Mouse (Mus musculus) neural tube, embryonic 12.5 days (tissue): ENCODE measurements around the gene Pglyrp4. TPM values are rescaled to one million over a fixed set of nuclear protein-coding genes. Genes with fewer than 3 reads are reported as not detected.
"Not testable (repeated sequence)": the region's sequence is repeated elsewhere in the genome, so short reads cannot be mapped to it uniquely, and the experiment has no call there.

Experiments used
- ATAC-seq: fragments of 200-750 bp; cut with Nextera tagmentation; 2 replicates; pipeline ENCODE4 v1.8.0; 2017; ENCODE audit warnings: low read depth, mild to moderate bottlenecking, moderate TSS enrichment, moderate library complexity; ENCODE audit not compliant: low FRiP score
- H3K27ac ChIP-seq: fragments of 300-500 bp; sonication (generic); 2 replicates; pipeline ENCODE4 v1.5.1; 2016
- H3K27me3 ChIP-seq: fragments of 300-500 bp; sonication (generic); replicated peaks from 2 replicates; pipeline ENCODE4 v1.6.1; 2016; ENCODE audit warnings: mild to moderate bottlenecking
- H3K36me3 ChIP-seq: fragments of 300-500 bp; sonication (generic); 2 replicates; pipeline ENCODE4 v1.6.1; 2016; ENCODE audit warnings: mild to moderate bottlenecking
- H3K4me1 ChIP-seq: fragments of 300-500 bp; sonication (generic); 2 replicates; pipeline ENCODE4 v1.6.1; 2016
- H3K4me2 ChIP-seq: fragments of 300-500 bp; sonication (generic); replicated peaks from 2 replicates; pipeline ENCODE4 v1.6.1; 2016; ENCODE audit warnings: mild to moderate bottlenecking
- H3K4me3 ChIP-seq: fragments of 300-500 bp; sonication (generic); 2 replicates; pipeline ENCODE4 v1.5.1; 2016
- H3K9ac ChIP-seq: fragments of 300-500 bp; sonication (generic); 2 replicates; pipeline ENCODE4 v1.6.1; 2016; ENCODE audit warnings: mild to moderate bottlenecking
- H3K9me3 ChIP-seq: fragments of 300-500 bp; sonication (generic); 2 replicates; pipeline ENCODE4 v1.6.1; 2016; ENCODE audit warnings: mild to moderate bottlenecking
- WGBS: fragments of 180-500 bp; shearing (Covaris S2); methylation state at CpG from one replicate; pipeline ENCODE4 v1.1.7; 2016; 5-methylcytosine and 5-hydroxymethylcytosine counted together
- polyA plus RNA-seq: library from polyadenylated mRNA; unstranded; fragments of >200 nt; fragmentation: Nextera tagmentation; extraction: Ambion mirVana; gene quantifications from 2 replicates; pipeline ENCODE4 v1.2.1, GENCODE M21; 2016

The Pglyrp4 gene
- not detected in 2 replicates for polyA plus RNA-seq

DNA sequence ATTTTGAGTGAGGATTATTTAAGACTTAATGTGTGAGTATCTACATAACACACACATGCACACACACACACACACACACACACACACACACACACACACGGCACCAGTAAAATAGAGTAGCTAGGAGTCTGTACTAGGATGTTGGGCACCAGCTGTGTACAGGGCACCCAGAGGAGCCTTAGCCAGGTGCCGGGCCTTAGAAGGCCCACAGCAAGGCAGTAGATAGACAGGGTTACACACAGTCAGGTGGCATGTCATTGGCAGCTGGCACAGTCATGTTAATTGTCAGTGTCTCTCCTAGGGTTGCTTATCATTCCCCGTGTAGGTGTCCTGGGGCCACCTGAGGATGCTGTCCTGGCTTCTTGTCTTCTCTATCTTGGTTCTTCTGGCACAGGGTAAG, at the start of gene Pglyrp4:
Gene Pglyrp4 (plus strand): TSS at position 301 of the 400 bp plus-strand sequence.
- Histone ChIP-seq H3K4me3 (no peak within 1 kb of the TSS), H3K27ac (no peak within 1 kb of the TSS), H3K9me3 (no peaks in the 10 kb centered on the region), H3K36me3 (no peaks in the 10 kb centered on the region), H3K4me1 (no peaks in the 10 kb centered on the region), H3K9ac (no peak within 1 kb of the TSS), H3K27me3 (no peaks in the 10 kb centered on the region), H3K4me2 (no peak within 1 kb of the TSS)
- 84% methylated on average over 3 of the region's 3 CpGs for WGBS
- ATAC-seq, result no peak

DNA sequence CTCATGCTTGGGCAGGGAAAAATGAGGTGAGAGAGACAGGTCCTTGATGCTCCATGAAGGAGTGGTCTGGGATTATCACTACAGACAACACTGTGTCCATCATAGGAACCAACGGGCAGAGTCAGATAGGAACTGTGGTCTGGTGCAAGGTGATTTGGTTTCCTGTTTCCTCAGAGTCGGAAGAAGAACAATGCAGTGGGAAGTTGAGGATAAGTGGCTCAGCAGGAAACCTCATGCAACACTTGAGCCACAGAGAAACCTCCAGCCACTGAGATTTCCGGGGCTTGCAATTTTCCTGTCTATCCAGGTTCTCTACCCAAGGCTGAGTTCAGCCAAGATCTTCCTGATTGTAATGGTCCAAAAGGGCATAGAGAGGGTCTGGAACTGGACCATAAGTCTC, 48.0 kb upstream of the Pglyrp4 start:
- no peak for ATAC-seq
- WGBS, result 67% methylated on average over 3 of the region's 3 CpGs

GRCm38 (mm10) chr3:90683929-90684328, 42.8 kb upstream of the Pglyrp4 start:
- 90% methylated on average over 3 of the region's 3 CpGs for WGBS
- H3K4me1 ChIP-seq, result no peaks in the 10 kb centered on the region
- H3K9me3 ChIP-seq, result no peaks in the 10 kb centered on the region
- no peaks in the 10 kb centered on the region for H3K27me3 ChIP-seq
- no peak overlapping the region for H3K27ac ChIP-seq
- no peaks in the 10 kb centered on the region for H3K36me3 ChIP-seq
- H3K4me3 ChIP-seq, result no peak overlapping the region
- no peak overlapping the region for H3K9ac ChIP-seq
- no peak overlapping the region for H3K4me2 ChIP-seq
- no peak for ATAC-seq

More for the DNA sequence above, 48.0 kb upstream of the Pglyrp4 start:
- Histone ChIP-seq H3K9ac (no peak overlapping the region), H3K4me3 (no peak overlapping the region), H3K27me3 (no peaks in the 10 kb centered on the region), H3K4me1 (no peaks in the 10 kb centered on the region), H3K36me3 (no peaks in the 10 kb centered on the region), H3K27ac (no peak overlapping the region), H3K9me3 (no peaks in the 10 kb centered on the region), H3K4me2 (no peak overlapping the region)

GRCm38 (mm10) chr3:90686835-90687234, 39.9 kb upstream of the Pglyrp4 start:
- no peak overlapping the region for H3K4me3 ChIP-seq
- no peak overlapping the region for H3K4me2 ChIP-seq
- WGBS, result 86% methylated on average over 2 of the region's 2 CpGs
- H3K9ac ChIP-seq, result no peak overlapping the region
- H3K27me3 ChIP-seq, result no peaks in the 10 kb centered on the region
- no peaks in the 10 kb centered on the region for H3K4me1 ChIP-seq
- ATAC-seq, result no peak
- H3K9me3 ChIP-seq, result no peaks in the 10 kb centered on the region
- no peak overlapping the region for H3K27ac ChIP-seq
- no peaks in the 10 kb centered on the region for H3K36me3 ChIP-seq

DNA sequence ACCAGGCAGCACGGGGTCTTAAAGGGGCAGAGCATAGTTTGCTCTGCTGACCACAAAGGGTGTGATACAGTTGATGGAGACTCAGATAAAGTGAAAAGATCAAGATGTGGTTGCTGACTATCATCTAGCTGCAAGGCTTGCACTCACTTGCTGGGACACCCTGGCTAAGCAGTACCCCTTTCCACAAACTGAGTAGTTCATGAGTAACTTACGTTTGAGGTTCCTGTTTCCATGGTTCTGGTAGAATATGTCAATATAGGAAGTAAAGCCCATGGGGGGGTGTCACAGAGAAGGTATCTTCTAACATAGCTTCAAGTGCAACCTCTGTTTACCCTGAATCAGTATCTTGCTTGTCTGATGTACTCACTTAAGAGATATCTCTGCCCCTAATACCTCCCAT, 33.2 kb upstream of the Pglyrp4 start:
- H3K27ac ChIP-seq, result no peak overlapping the region
- WGBS, result 78% methylated on average over 2 of the region's 2 CpGs
- no peak for ATAC-seq

DNA sequence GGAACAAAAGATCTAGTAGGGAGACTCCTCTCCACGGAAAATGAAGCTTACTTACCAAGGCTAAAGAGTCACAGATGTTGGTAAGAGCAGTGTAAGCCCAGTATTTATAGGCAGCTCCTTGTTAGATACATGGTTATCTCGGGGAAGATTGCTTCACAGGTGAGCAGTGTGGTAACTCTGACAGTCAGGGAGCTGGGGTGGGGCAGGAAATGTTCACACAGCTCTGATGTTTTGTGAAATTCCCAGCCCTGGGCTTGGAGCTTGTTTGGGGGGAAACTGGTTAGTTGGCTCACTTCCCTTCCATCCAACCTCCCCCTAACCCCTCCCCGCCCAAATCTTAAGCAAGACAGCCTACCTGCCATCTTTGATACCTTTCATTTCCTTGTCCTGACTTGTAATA, 31.1 kb upstream of the Pglyrp4 start, which contains the start of gene S100a9:
Gene S100a9 (minus strand): TSS at position 109 of the 400 bp plus-strand sequence.
- H3K36me3 ChIP-seq, result no peaks in the 10 kb centered on the region

More for the DNA sequence above, 33.2 kb upstream of the Pglyrp4 start:
- Histone ChIP-seq H3K36me3 (no peaks in the 10 kb centered on the region), H3K4me3 (no peak overlapping the region), H3K4me1 (no peaks in the 10 kb centered on the region), H3K9ac (no peak overlapping the region), H3K27me3 (no peaks in the 10 kb centered on the region), H3K9me3 (no peaks in the 10 kb centered on the region), H3K4me2 (no peak overlapping the region)

GRCm38 (mm10) chr3:90702244-90702643, 24.5 kb upstream of the Pglyrp4 start:
- no peak overlapping the region for H3K4me3 ChIP-seq
- no peak for ATAC-seq
- 90% methylated on average over 2 of the region's 2 CpGs for WGBS
- H3K9me3 ChIP-seq, result no peaks in the 10 kb centered on the region
- H3K4me2 ChIP-seq, result no peak overlapping the region
- H3K27me3 ChIP-seq, result no peaks in the 10 kb centered on the region
- no peak overlapping the region for H3K27ac ChIP-seq
- H3K4me1 ChIP-seq, result no peaks in the 10 kb centered on the region
- no peaks in the 10 kb centered on the region for H3K36me3 ChIP-seq
- H3K9ac ChIP-seq, result no peak overlapping the region

More for the DNA sequence above, 31.1 kb upstream of the Pglyrp4 start, which contains the start of gene S100a9:
- H3K27me3 ChIP-seq, result no peaks in the 10 kb centered on the region
- no peaks in the 10 kb centered on the region for H3K9me3 ChIP-seq
- 64% methylated on average over 3 of the region's 3 CpGs for WGBS
- ATAC-seq, result no peak
- no peak within 1 kb of the TSS for H3K9ac ChIP-seq
- no peak within 1 kb of the TSS for H3K4me3 ChIP-seq
- no peaks in the 10 kb centered on the region for H3K4me1 ChIP-seq
- H3K27ac ChIP-seq, result no peak within 1 kb of the TSS
- no peak within 1 kb of the TSS for H3K4me2 ChIP-seq

DNA sequence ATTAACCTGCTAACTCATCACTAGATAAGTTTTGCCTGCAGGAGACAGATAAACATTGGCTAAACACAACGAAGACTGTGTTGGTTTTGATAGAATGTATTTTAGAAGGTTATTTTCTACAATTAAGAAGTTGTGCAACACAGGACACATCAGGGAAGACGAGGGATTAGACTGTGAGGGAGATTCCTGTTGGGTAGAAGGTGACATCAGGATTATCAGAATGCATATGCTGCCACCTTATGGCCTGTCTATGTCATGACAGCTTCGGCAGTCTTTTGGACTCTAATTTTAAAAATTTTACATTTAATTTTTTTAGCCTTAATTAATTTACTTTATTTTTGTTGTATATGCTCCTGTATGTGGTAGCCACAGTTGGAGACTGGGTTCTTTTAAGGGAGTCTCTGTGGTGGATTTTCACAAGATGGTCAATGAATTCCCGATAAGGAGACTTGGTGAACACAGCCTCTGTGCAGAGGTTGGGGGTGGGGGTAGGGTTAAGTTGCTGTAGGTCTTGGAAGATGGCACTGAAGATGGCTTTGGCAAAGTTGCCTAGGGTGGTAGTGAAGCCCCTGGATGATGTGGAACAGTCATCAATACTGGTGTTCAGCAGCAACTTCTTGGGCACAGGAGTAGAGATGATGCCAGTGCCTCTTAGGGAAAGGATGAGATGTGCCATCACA, 18.0 kb upstream of the Pglyrp4 start:
- ATAC-seq, result no peak
- H3K9ac ChIP-seq, result no peak overlapping the region
- no peaks in the 10 kb centered on the region for H3K9me3 ChIP-seq
- no peak overlapping the region for H3K4me3 ChIP-seq
- 26% methylated on average over 4 of the region's 4 CpGs for WGBS
- no peaks in the 10 kb centered on the region for H3K4me1 ChIP-seq
- no peaks in the 10 kb centered on the region for H3K36me3 ChIP-seq
- no peak overlapping the region for H3K27ac ChIP-seq
- no peaks in the 10 kb centered on the region for H3K27me3 ChIP-seq
- no peak overlapping the region for H3K4me2 ChIP-seq

DNA sequence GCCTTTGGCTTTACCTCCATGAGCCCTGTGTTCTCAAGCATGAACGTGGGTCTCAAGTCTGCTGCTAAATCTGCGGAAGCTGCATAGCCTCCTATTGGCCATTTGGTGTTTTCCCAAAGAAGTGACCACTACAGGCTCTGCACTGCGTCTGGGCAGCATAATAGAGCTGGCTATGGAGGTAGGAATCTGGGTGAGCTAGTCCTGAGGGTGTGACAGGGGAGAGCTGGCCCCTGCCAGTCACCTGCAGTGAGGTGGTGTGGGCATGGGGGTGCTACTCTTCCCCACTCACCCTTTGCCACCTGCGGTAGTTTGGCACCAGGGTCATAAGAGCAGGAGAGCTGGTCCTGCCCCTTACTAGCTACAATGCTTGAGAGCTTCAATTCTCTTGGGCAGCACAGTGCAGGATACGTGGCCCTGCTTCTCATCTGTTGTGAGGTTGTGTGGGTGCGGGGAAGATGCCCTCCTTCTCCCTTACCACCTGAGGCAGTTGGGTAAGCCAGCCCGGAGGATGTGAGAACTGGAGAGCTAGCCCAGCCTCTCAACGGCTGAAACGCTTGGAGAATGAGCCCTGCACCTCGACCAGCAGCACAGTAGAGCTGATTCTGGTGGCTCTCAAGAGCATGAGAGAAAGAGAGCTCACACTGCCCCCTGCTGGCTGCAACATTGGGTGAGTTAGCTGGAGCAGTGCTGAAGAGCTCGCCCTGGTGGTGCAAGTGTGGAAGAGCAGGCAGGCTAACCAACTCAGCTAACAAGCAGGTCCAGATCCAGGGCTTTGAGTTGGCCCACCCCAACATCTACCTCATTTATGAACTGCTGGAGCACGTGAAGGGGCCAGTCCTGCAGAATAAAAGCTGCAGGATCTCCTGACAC, 16.9 kb upstream of the Pglyrp4 start:
- H3K9me3 ChIP-seq, result no peaks in the 10 kb centered on the region
- peak; percentile 41 for ATAC-seq
- WGBS, result 50% methylated on average over 12 of the region's 12 CpGs
- no peak overlapping the region for H3K27ac ChIP-seq
- no peaks in the 10 kb centered on the region for H3K4me1 ChIP-seq
- H3K4me2 ChIP-seq, result no peak overlapping the region
- no peak overlapping the region for H3K4me3 ChIP-seq
- no peaks in the 10 kb centered on the region for H3K36me3 ChIP-seq
- H3K9ac ChIP-seq, result no peak overlapping the region
- no peaks in the 10 kb centered on the region for H3K27me3 ChIP-seq

- Histone ChIP-seq H3K4me3 (no peak overlapping the region), H3K36me3 (no peaks in the 10 kb centered on the region), H3K4me2 (no peak overlapping the region), H3K27me3 (no peaks in the 10 kb centered on the region), H3K4me1 (no peaks in the 10 kb centered on the region), H3K9ac (no peak overlapping the region), H3K9me3 (no peaks in the 10 kb centered on the region), H3K27ac (no peak overlapping the region)
- WGBS, result 91% methylated on average over 1 of the region's 1 CpGs
- ATAC-seq, result no peak
These were observed 23.0 kb downstream of the Pglyrp4 start for GRCm38 (mm10) chr3:90749658-90750057.

DNA sequence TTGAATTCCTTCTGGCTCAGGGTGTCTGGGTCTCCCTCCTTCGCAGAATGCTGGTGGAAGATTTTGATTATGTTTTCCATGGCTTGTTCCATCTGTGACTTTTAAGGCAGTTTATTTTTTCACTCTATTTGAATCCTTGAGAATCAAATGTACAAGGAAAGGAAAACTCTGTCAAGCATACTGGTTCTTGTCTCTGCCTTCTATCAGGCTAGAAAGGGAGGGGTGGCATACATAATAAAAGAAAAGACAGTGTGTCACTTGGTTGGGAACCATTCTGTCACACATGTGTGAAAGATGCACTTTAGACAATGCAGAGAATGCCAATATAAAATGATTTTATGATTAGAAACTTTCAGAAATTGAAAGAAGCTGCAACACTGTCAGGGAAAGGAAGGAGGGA, 51.1 kb downstream of the Pglyrp4 start, which contains the start of gene Gm5849:
Gene Gm5849 (minus strand): TSS at position 101 of the 400 bp plus-strand sequence.
- H3K9ac ChIP-seq, H3K4me1 ChIP-seq, H3K27me3 ChIP-seq, ATAC-seq, H3K4me2 ChIP-seq, H3K36me3 ChIP-seq, H3K9me3 ChIP-seq, H3K27ac ChIP-seq, H3K4me3 ChIP-seq: not testable (repeated sequence)
- WGBS, result 92% methylated on average over 1 of the region's 1 CpGs
